Mouse (Mus musculus): ENCODE data around the gene Atp5e. TPM values are rescaled to one million over a fixed set of nuclear protein-coding genes. Genes with fewer than 3 reads are reported as not detected.

Atp5e gene
- total RNA-seq, 2 experiments from 2014 or later = 285 to 290 TPM

DNA sequence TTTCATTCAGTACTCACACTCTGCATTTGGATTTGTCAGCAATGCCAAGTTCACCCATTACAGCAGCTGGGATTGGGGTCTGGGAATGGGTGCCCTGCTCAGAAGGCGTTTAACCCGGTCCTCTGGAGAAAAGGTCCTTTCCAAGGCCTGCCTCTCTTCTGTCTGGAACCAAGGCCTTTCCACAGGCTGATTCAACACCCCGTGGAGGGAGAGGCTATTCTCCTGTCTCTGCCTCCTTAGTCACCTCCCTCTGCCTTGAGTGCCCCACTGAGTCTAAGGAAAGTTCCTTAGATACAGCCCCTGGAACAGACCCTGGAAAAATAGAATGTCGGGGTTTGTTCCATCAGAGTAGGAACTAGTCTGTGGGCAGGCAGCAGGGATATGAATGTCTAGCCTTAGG, 15.5 kb downstream of the Atp5e start:
- no peak for DNase-seq (ENCODE audit: low spot score in 2 of 2)

DNA sequence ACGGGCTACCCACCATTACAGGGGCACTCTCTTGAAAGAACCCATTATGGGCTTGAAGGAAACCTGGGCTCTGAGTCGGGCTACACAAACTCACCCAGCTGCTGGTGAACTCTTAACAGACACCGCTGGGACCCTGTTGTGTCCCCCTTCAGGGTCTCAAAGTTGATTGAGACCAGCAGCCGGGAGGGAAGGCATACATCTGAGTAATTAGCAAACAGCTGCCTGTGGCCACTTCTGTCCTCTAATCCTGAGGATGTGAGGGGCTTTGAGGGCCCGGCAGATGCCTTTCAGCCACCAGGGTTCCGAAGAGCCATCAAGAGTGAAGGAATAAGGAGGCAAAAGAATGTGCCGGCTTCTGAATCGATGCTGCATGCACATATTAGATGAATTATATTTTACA, 17.0 kb downstream of the Atp5e start:
- DNase-seq (ENCODE audit: low spot score in 2 of 2) = no peak

DNA sequence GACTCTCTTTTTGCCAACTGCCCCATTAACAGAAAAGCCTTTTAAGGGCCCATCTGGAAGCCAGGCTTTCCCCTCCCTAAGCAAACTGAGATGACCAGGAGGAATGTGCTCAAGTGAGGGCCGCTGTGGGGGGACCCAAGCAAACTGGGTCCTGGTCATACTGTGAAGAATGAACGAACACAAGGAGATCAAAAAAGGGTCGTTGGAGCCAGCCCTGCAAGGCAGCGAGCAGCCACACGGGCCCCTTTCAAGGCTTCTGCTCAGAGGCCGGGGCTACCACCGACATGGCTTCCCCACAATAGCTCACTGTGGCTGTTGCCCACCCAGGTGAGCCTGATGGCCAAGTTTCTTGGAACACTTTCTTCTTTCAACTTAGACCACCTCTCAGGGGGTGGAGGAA, 17.4 kb downstream of the Atp5e start:
- DNase-seq (ENCODE audit: low spot score in 2 of 2) = no peak

DNA sequence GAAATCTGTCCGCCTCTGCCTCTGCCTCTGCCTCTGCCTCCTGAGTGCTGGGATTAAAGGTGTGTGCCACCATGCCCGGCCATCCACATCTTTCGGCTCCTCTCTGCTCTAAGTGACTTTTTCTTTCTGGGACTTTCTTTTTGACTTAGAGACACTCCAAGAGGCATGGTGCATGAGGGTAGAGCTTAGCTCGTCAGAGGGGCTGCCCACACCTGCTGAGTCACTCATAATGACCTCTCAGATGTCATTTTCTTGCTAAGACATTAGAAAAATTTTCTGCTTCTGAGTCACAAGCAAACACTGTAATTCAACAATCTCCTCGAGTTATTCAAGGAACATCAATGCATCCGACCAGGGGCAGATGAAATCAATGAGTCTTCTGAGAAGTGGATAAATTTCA, 18.9 kb downstream of the Atp5e start:
- no peak for DNase-seq (ENCODE audit: low spot score in 2 of 2)

GRCm38 (mm10) chr2:174444359-174444758, 19.5 kb downstream of the Atp5e start:
- DNase-seq (ENCODE audit: low spot score in 2 of 2) = no peak

GRCm38 (mm10) chr2:174443046-174443445, 20.9 kb downstream of the Atp5e start:
- DNase-seq (ENCODE audit: low spot score in 2 of 2) = no peak

DNA sequence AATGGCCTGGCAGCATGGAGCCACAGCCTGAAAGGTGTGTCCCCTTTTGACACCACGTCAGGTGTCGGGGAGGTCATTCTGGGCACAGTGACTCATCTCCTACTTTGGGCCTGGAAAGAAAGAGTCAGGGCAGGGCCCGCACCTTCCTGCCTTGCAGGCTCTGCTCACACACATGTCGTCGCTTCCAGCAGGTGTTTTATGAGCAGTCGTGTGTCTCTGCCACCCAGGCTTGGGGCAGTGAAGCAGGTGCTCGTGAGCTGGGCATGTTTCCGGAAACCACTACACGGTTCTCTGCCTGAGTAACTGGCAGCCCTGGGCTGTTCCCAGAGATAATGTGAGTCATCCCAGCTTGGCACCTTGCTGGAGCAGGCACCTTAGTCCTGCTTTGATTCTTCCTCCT, 21.4 kb downstream of the Atp5e start:
- no peak for DNase-seq (ENCODE audit: low spot score in 2 of 2)

- no peak for DNase-seq (ENCODE audit: low spot score in 2 of 2)
These were observed 22.0 kb downstream of the Atp5e start for GRCm38 (mm10) chr2:174441898-174442297.

DNA sequence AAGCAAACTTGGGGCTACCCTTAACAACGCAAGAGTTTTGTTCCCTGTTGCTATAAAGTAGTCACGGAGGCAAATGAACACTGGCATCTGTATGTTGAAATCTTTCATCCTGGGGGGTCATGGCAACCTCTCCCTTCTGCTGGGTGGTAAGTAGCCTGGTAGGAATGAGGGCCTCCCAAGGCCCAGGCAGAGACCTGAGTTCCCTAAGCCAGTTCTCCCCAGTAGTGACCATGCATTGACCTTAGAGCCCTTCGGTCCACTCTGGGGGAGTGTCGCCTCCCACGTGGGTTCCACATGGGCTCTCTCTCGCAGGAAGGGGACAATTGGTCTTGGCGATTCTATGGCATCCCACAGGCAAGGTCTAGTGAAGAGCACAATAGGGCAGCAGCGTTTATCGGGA, 23.9 kb downstream of the Atp5e start:
- DNase-seq (ENCODE audit: low spot score in 2 of 2) = no peak

DNA sequence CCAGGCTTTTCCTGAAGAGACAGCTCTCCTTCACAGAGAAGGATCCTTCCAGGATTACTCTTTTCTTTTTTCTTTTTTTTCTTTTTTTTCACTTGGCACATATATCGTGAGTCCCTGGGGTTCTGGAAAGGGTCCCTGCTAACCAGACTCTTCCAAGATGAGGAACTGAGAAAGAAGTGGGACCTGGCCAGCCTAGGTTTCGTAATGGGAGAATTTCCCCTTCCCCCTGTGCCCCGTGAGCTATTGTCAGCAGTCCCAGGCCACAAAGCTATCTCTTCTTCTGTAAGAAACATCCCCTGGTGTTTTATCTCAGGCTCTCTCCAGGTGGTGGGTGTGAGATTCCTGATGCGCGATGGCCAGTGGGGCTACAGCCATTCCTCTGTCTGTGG, 24.5 kb downstream of the Atp5e start:
- no peak for DNase-seq (ENCODE audit: low spot score in 2 of 2)

- peak in 1 of 2 experiments; percentile 37 for DNase-seq (ENCODE audit: low spot score in 2 of 2)
These were observed 25.0 kb downstream of the Atp5e start, which contains the start of gene Ctsz for GRCm38 (mm10) chr2:174438737-174439449. Ctsz (minus strand) TSS chr2:174439039.

GRCm38 (mm10) chr2:174438181-174438580, 25.7 kb downstream of the Atp5e start:
- no peak for DNase-seq (ENCODE audit: low spot score in 2 of 2)

DNA sequence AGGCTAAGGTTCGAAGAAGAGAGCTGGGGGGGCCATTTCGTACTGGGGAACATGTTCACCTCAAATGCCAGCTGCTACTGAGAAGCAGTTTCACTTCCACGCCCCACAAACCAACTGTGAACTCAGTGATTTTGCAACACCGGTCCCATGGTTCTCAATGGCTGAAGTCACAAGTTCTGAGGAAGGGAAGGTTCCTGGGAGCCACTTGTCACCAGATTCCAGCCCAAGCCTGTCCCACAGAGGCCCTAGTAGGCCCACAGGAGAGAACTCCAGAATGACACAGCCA, 26.3 kb downstream of the Atp5e start:
- no peak for DNase-seq (ENCODE audit: low spot score in 2 of 2)

- no peak for DNase-seq (ENCODE audit: low spot score in 2 of 2)
These were observed 26.8 kb downstream of the Atp5e start for GRCm38 (mm10) chr2:174436916-174437696.

GRCm38 (mm10) chr2:174436076-174436701, 27.7 kb downstream of the Atp5e start:
- no peak for DNase-seq (ENCODE audit: low spot score in 2 of 2)

GRCm38 (mm10) chr2:174434943-174435342, 29.0 kb downstream of the Atp5e start:
- DNase-seq (ENCODE audit: low spot score in 2 of 2) = no peak

DNA sequence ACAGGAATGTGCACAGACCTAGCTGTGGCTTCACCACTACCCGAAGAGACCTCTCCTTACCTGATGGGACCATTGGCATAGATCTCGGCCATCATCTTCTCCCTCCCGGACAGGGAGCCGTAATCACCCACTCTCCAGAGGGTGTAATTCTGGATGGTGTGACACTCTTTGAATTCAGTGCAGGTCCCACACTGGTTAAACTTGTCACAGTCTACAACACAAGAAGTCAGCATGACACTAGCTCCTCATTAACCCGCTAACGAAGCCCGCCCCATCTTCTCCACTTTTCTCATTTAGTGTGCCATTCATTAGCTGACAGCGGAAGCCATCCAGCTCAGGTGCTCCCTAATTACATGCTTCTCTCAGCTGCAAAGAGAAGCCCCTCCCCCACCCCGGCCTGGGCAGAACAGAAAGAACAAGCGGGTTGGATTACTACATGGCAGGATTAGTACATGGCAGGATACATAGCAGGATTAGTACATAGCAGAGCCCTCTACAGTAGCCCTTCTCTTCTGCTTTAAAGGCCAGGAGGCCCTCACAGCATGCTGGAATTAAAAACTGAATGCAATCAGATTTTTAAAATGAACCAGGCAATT, 34.8 kb downstream of the Atp5e start:
- DNase-seq (ENCODE audit: low spot score in 2 of 2) = no peak

DNA sequence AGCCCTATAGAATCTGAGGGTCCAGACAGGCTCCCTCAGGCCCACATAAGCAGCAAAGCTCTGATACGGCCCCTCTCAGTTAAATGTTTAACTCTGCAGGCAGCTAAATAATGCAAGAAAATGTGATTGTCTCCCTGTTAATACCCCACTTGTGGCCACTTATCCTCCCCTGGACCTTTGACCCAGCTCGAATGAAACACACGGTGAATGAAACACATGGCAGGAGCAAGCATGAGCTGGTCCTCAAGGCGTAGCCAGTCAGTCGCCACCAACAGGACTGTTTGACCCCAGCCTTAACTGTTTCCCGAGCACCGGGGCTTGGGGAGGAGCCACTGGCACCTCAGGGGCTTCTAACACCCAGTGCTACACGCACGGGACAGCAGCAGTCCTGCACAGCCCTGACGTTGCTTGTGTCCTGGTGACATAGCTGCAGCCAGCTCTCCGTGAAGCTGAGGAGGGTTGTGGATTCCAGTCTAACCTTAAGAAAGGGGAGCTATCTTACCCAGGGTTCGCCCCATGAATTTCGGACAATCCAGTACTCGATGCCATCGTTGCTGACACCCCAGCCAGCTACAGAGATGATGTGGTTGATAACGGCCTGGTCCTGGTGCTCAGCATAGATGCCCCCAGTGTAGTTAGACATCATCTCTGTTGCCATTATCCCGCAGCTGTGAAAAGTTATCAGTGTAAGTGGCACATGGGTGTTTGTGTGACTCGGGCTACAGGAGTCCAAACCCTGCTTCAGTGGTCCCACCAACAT, 35.6 kb downstream of the Atp5e start:
- DNase-seq (ENCODE audit: low spot score in 2 of 2) = no peak

- no peak for DNase-seq (ENCODE audit: low spot score in 2 of 2)
These were observed 37.0 kb downstream of the Atp5e start for GRCm38 (mm10) chr2:174426856-174427255.

DNA sequence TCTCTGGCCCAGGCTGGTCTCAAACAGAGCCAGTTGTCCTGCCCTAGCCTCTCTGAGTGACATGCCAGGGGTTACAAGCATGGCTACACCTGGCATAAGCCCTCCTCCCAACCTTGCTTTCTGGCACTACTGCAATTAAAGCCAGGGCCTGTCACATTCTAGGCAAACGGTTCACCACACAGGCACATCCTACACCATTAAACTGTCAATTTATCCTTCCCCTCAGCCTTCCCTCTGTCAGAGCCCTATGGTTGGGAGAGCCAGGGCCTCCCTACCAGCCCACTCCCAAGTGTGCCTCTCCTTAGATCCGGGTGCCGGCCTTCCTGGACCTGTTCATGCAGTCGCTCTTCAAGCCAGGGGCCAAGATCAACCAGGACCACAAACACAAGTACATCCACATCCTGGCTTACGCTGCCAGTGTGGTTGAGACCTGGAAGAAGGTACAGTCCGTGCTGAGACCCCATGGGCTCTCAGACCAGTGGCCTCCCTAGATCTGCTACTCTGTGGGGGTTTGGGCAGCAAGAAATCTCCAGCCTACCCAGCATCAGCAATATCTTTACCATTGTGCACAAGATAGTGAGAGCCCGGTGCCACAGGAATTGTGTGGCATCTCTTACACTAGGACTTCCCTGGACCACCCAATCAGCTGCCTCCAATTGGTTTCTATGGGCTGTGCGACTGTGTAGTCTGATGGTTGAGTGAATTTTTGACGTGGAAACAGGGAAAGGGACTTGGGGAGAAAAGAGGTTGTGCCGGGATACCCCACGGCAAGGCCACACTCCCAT, 39.4 kb downstream of the Atp5e start:
- no peak for DNase-seq (ENCODE audit: low spot score in 2 of 2)

DNA sequence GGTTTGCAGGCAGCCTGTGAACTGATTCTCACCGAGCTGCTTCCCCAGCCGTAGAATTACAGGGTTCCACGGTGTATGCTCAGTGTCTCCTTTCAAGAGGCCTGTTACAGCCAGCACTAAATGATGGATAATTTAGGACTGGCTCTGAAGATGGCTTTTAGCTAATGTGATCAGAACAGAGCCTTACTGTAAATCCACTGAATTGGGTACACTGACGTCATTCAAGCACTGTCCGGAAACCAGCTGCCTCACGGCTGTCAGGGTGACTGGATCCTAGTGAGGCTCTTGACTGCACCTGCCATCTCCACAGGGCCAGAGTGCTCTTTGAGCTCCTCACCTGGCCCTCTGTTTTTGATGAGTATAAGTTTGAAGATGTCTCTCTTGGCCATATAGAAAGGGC, 42.8 kb downstream of the Atp5e start:
- no peak for DNase-seq (ENCODE audit: low spot score in 2 of 2)
